Mouse (Mus musculus) erythroblast, embryonic 14.5 days (primary cell): Measurements from ENCODE around the gene Oca2.

Experiments
- GATA1 ChIP-seq: IDR thresholded peaks from 2 replicates; pipeline ENCODE4 v1.6.1; 2012; ENCODE audit warnings: low read length, inconsistent platforms, mixed read lengths
- TAL1 ChIP-seq: IDR thresholded peaks from 3 replicates; pipeline ENCODE4 v1.6.1; 2012; ENCODE audit warnings: low read length, inconsistent platforms, mixed read lengths

- no peak for TF ChIP-seq GATA1
- no peak for TF ChIP-seq TAL1
Measured at GRCm38 (mm10) chr7:56382706-56383105, 143.1 kb downstream of the Oca2 start.
